Mouse (Mus musculus) hindbrain, embryonic 16.5 days (tissue): ENCODE data around the gene AC140267.1. TPM values are rescaled to one million over a fixed set of nuclear protein-coding genes. Genes with fewer than 3 reads are reported as not detected.

Source experiments
- ATAC-seq: fragments of 200-750 bp; cut with Nextera tagmentation; 2 replicates; pipeline ENCODE4 v1.8.0; 2017; ENCODE audit warnings: moderate TSS enrichment, moderate library complexity
- H3K27ac ChIP-seq: fragments of 300-500 bp; sonication (generic); 2 replicates; pipeline ENCODE4 v1.5.1; 2014; ENCODE audit warnings: low read depth, mild to moderate bottlenecking, control low read depth, low read length, moderate library complexity
- H3K27me3 ChIP-seq: fragments of 300-500 bp; sonication (generic); replicated peaks from 2 replicates; pipeline ENCODE4 v1.6.1; 2014; ENCODE audit warnings: low read length; ENCODE audit not compliant: control insufficient read depth, insufficient read depth
- H3K36me3 ChIP-seq: fragments of 300-500 bp; sonication (generic); 2 replicates; pipeline ENCODE4 v1.6.1; 2014; ENCODE audit warnings: mild to moderate bottlenecking, low read length, moderate library complexity, mixed read lengths; ENCODE audit not compliant: control insufficient read depth, insufficient read depth
- H3K4me1 ChIP-seq: fragments of 300-500 bp; sonication (generic); 2 replicates; pipeline ENCODE4 v1.6.1; 2014; ENCODE audit warnings: low read depth, low read length; ENCODE audit not compliant: control insufficient read depth, insufficient read depth
- H3K4me2 ChIP-seq: fragments of 300-500 bp; sonication (generic); 2 replicates; pipeline ENCODE4 v1.6.1; 2014; ENCODE audit warnings: mild to moderate bottlenecking, low read length, control low read depth, moderate library complexity
- H3K4me3 ChIP-seq: fragments of 300-500 bp; sonication (generic); 2 replicates; pipeline ENCODE4 v1.5.1; 2014; ENCODE audit warnings: mild to moderate bottlenecking, low read length, control low read depth, moderate library complexity
- H3K9ac ChIP-seq: fragments of 300-500 bp; sonication (generic); 2 replicates; pipeline ENCODE4 v1.6.1; 2014; ENCODE audit warnings: low read depth, mild to moderate bottlenecking, control low read depth, low read length, moderate library complexity
- H3K9me3 ChIP-seq: fragments of 300-500 bp; sonication (generic); 2 replicates; pipeline ENCODE4 v1.6.1; 2014; ENCODE audit warnings: mild to moderate bottlenecking, low read length, moderate library complexity; ENCODE audit not compliant: control insufficient read depth
- WGBS: fragments of 180-500 bp; shearing (Covaris S2); extraction: QIAGEN DNeasy Blood & Tissue Kit; methylation state at CpG from one replicate; pipeline ENCODE4 v1.1.7; 2014; 5-methylcytosine and 5-hydroxymethylcytosine counted together
- polyA plus RNA-seq: library from polyadenylated mRNA; unstranded; fragments of >200 nt; fragmentation: Nextera tagmentation; extraction: Ambion mirVana; gene quantifications from 2 replicates; pipeline ENCODE4 v1.2.1, GENCODE M21; 2015

Gene AC140267.1
- polyA plus RNA-seq, 1 experiment from 2014 or later = not detected

- no peak overlapping the region for H3K27ac ChIP-seq
- no peak overlapping the region for H3K9ac ChIP-seq
- H3K36me3 ChIP-seq = peaks cover 35% of the 10 kb centered on the region
Observed at GRCm38 (mm10) chr15:80249672-80250071, 14.0 kb downstream of the AC140267.1 start.

GRCm38 (mm10) chr15:80250586-80250985, 15.0 kb downstream of the AC140267.1 start:
- no peak for ATAC-seq
- Histone ChIP-seq H3K9me3 (no peaks in the 10 kb centered on the region), H3K4me1 (peaks cover 7% of the 10 kb centered on the region), H3K9ac (no peak overlapping the region), H3K4me2 (no peak overlapping the region), H3K27me3 (no peaks in the 10 kb centered on the region), H3K4me3 (no peak overlapping the region), H3K27ac (no peak overlapping the region), H3K36me3 (peaks cover 35% of the 10 kb centered on the region)
- 92% methylated on average over 6 of the region's 6 CpGs for WGBS

More at GRCm38 (mm10) chr15:80249672-80250071, 14.0 kb downstream of the AC140267.1 start:
- Histone ChIP-seq H3K4me2 (no peak overlapping the region), H3K4me1 (peaks cover 7% of the 10 kb centered on the region), H3K27me3 (no peaks in the 10 kb centered on the region), H3K9me3 (no peaks in the 10 kb centered on the region), H3K4me3 (no peak overlapping the region)
- WGBS = 98% methylated on average over 10 of the region's 10 CpGs
- ATAC-seq = no peak

- WGBS = 42% methylated on average over 2 of the region's 2 CpGs
Observed at GRCm38 (mm10) chr15:80253530-80253929, 17.9 kb downstream of the AC140267.1 start.

GRCm38 (mm10) chr15:80254207-80254606, 18.6 kb downstream of the AC140267.1 start:
- peak overlapping the region; percentile 68 for H3K9ac ChIP-seq
- 49% methylated on average over 6 of the region's 6 CpGs for WGBS

More at GRCm38 (mm10) chr15:80253530-80253929, 17.9 kb downstream of the AC140267.1 start:
- Histone ChIP-seq H3K9ac (no peak overlapping the region), H3K4me2 (no peak overlapping the region), H3K36me3 (peaks cover 32% of the 10 kb centered on the region), H3K4me1 (peaks cover 26% of the 10 kb centered on the region), H3K4me3 (no peak overlapping the region), H3K27me3 (no peaks in the 10 kb centered on the region), H3K27ac (no peak overlapping the region), H3K9me3 (no peaks in the 10 kb centered on the region)
- ATAC-seq = no peak

GRCm38 (mm10) chr15:80254847-80255645, 19.4 kb downstream of the AC140267.1 start, which contains the start of gene Atf4:
Atf4 (plus strand) TSS chr15:80255184.
- Histone ChIP-seq H3K4me2 (peak within 1 kb of the TSS; percentile 95), H3K4me1 (peaks cover 26% of the 10 kb centered on the region), H3K9me3 (no peaks in the 10 kb centered on the region), H3K27me3 (no peaks in the 10 kb centered on the region), H3K4me3 (peak within 1 kb of the TSS; percentile 96), H3K9ac (peak within 1 kb of the TSS; percentile 100), H3K36me3 (peaks cover 27% of the 10 kb centered on the region), H3K27ac (peak within 1 kb of the TSS; percentile 100)
- under 1% methylated on average over 52 of the region's 62 CpGs for WGBS
- peak; percentile 97 for ATAC-seq

More at GRCm38 (mm10) chr15:80254207-80254606, 18.6 kb downstream of the AC140267.1 start:
- Histone ChIP-seq H3K27ac (peak overlapping the region; percentile 92), H3K4me1 (peaks cover 26% of the 10 kb centered on the region), H3K9me3 (no peaks in the 10 kb centered on the region), H3K4me3 (peak overlapping the region; percentile 96), H3K4me2 (peak overlapping the region; percentile 77), H3K27me3 (no peaks in the 10 kb centered on the region), H3K36me3 (peaks cover 31% of the 10 kb centered on the region)
- no peak for ATAC-seq

GRCm38 (mm10) chr15:80255646-80256121, 20.0 kb downstream of the AC140267.1 start:
- Histone ChIP-seq H3K4me3 (peak overlapping the region; percentile 96), H3K9ac (peak overlapping the region; percentile 100), H3K4me2 (peak overlapping the region; percentile 95), H3K9me3 (no peaks in the 10 kb centered on the region), H3K27me3 (no peaks in the 10 kb centered on the region), H3K27ac (peak overlapping the region; percentile 100), H3K36me3 (peaks cover 23% of the 10 kb centered on the region), H3K4me1 (peaks cover 26% of the 10 kb centered on the region)
- peak; percentile 22 for ATAC-seq
- WGBS = 0% methylated on average over 45 of the region's 51 CpGs

- WGBS = 9% methylated on average over 16 of the region's 16 CpGs
- Histone ChIP-seq H3K27me3 (no peaks in the 10 kb centered on the region), H3K4me2 (peak overlapping the region; percentile 95), H3K27ac (peak overlapping the region; percentile 100), H3K9ac (peak overlapping the region; percentile 100), H3K4me1 (peaks cover 26% of the 10 kb centered on the region), H3K9me3 (no peaks in the 10 kb centered on the region), H3K4me3 (peak overlapping the region; percentile 96), H3K36me3 (peaks cover 23% of the 10 kb centered on the region)
- no peak for ATAC-seq
Observed at GRCm38 (mm10) chr15:80256242-80256641, 20.6 kb downstream of the AC140267.1 start.

GRCm38 (mm10) chr15:80256656-80257601, 21.3 kb downstream of the AC140267.1 start:
- WGBS = 61% methylated on average over 12 of the region's 12 CpGs
- no peak for ATAC-seq
- H3K36me3 ChIP-seq = peaks cover 23% of the 10 kb centered on the region

More at GRCm38 (mm10) chr15:80256656-80257601, 21.3 kb downstream of the AC140267.1 start:
- H3K4me1 ChIP-seq = peaks cover 26% of the 10 kb centered on the region
- H3K4me3 ChIP-seq = peak overlapping the region; percentile 96
- H3K9ac ChIP-seq = peak overlapping the region; percentile 100
- H3K27me3 ChIP-seq = no peaks in the 10 kb centered on the region
- H3K9me3 ChIP-seq = no peaks in the 10 kb centered on the region
- peak overlapping the region; percentile 100 for H3K27ac ChIP-seq
- peak overlapping the region; percentile 95 for H3K4me2 ChIP-seq
